Mouse (Mus musculus): ENCODE data around the gene Fam118a. TPM values are rescaled to one million over a fixed set of nuclear protein-coding genes. Genes with fewer than 3 reads are reported as not detected.

The Fam118a gene
- polyA plus RNA-seq, 1 experiment from 2014 or later, result 23.3 TPM

DNA sequence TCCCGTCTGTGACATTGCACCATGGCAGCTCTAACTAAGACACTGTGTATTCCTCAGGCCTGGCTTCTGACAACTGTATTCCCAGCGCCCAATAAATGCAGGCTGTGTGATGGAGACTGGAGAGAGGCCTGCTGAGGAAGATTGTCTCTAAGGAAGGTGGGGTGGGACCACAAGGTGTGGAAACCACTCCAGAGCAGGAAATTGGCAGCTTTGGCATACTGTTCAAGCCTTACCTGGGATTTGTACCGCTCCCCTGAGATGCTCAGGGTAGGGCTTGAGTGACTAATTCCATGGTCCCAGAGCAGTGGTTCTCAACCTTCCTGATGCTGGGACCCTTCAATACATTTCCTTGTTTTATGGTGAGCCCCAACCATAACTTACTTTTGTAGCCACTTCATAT, 39.6 kb upstream of the Fam118a start:
- no peaks in the 10 kb centered on the region for H3K9me3 ChIP-seq (ENCODE audit: low read length)
- WGBS, result 79% methylated on average over 3 of the region's 3 CpGs
- peaks cover 19% of the 10 kb centered on the region for H3K4me1 ChIP-seq (ENCODE audit: insufficient read depth, low read length)
- ATAC-seq (ENCODE audit: low FRiP score, low TSS enrichment), result no peak
- no peak overlapping the region for H3K4me2 ChIP-seq (replicated peaks; ENCODE audit: low read depth, low read length)
- no peaks in the 10 kb centered on the region for H3K27me3 ChIP-seq (ENCODE audit: insufficient read depth, low read length)
- H3K27ac ChIP-seq (ENCODE audit: low read length), result no peak overlapping the region
- H3K4me3 ChIP-seq (ENCODE audit: low read length), result no peak overlapping the region
- no peaks in the 10 kb centered on the region for H3K36me3 ChIP-seq (ENCODE audit: insufficient read depth, low read length)
- H3K9ac ChIP-seq (replicated peaks; ENCODE audit: low read length), result no peak overlapping the region

DNA sequence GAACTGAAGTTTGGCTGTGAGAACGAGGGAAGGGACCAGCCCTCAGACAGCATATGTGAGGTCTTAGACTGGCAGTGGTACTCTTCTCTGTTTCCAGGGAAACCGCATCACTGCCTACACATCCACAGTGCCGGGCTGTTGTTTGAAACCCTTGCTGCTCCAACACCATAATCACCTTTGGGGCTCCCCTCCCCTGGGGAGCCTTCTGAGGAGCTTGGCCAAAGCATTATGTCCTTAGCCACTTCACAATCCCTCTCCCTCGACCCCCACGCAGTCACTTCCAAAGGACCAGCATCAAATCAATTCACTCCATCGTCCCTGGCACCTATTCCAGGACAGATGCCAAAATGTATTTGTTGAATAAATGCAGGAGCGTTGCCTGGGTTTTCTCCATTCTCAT, 39.0 kb upstream of the Fam118a start:
- WGBS, result 75% methylated on average over 7 of the region's 7 CpGs
- no peaks in the 10 kb centered on the region for H3K27me3 ChIP-seq (ENCODE audit: insufficient read depth, low read length)
- H3K4me3 ChIP-seq (ENCODE audit: low read length), result no peak overlapping the region
- H3K9ac ChIP-seq (replicated peaks; ENCODE audit: low read length), result no peak overlapping the region
- H3K27ac ChIP-seq (ENCODE audit: low read length), result no peak overlapping the region
- ATAC-seq (ENCODE audit: low FRiP score, low TSS enrichment), result no peak
- no peaks in the 10 kb centered on the region for H3K9me3 ChIP-seq (ENCODE audit: low read length)
- peaks cover 19% of the 10 kb centered on the region for H3K4me1 ChIP-seq (ENCODE audit: insufficient read depth, low read length)
- no peaks in the 10 kb centered on the region for H3K36me3 ChIP-seq (ENCODE audit: insufficient read depth, low read length)
- H3K4me2 ChIP-seq (replicated peaks; ENCODE audit: low read depth, low read length), result no peak overlapping the region

DNA sequence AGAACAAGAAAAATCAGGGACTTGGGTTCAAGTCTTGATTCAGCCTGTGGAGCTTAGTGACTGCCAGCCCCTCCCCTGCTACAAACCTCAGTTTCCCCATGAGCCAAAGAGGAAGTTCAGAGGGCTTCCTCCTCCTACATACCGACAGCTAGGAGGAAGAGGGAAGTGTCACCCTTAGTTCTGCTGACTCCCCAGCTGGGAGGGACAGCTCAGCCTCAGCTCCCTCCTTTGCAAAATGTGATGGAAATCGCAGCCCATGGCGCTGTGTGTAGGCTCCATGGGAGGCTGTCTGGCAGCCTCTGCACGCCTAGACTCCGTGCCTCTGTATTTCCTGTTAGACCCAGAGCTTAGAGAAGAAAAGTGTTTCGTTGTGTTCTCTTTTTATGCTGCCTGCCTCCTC, 34.2 kb upstream of the Fam118a start:
- ATAC-seq (ENCODE audit: low FRiP score, low TSS enrichment), result no peak
- no peak overlapping the region for H3K4me3 ChIP-seq (ENCODE audit: low read length)

DNA sequence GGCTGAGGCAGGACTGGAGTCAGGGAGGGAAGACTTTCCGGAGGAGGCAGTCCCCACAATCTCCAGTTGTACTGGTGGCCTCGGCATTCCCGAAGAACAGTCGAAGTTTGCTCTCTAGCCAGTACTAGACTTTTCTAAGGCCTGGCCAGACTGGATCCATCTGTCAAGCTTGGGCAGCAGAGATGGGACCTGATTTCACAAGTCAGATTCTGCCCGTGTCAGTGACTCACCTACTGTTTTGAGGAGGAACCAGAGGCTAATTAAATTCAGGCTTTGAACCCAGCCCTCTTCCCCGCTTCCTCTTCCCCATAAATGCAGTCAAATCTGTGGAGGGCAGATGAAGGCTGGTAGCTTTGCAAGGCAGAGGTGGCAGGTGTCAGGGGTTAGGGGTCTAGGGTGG, 33.7 kb upstream of the Fam118a start:
- WGBS, result 39% methylated on average over 6 of the region's 6 CpGs
- H3K27ac ChIP-seq (ENCODE audit: low read length), result no peak overlapping the region

More for the DNA sequence above, 34.2 kb upstream of the Fam118a start:
- Histone ChIP-seq H3K9me3 (ENCODE audit: low read length) (no peaks in the 10 kb centered on the region), H3K27me3 (ENCODE audit: insufficient read depth, low read length) (no peaks in the 10 kb centered on the region), H3K36me3 (ENCODE audit: insufficient read depth, low read length) (no peaks in the 10 kb centered on the region), H3K27ac (ENCODE audit: low read length) (no peak overlapping the region), H3K4me2 (replicated peaks; ENCODE audit: low read depth, low read length) (no peak overlapping the region), H3K9ac (replicated peaks; ENCODE audit: low read length) (no peak overlapping the region), H3K4me1 (ENCODE audit: insufficient read depth, low read length) (no peaks in the 10 kb centered on the region)
- 34% methylated on average over 6 of the region's 6 CpGs for WGBS

DNA sequence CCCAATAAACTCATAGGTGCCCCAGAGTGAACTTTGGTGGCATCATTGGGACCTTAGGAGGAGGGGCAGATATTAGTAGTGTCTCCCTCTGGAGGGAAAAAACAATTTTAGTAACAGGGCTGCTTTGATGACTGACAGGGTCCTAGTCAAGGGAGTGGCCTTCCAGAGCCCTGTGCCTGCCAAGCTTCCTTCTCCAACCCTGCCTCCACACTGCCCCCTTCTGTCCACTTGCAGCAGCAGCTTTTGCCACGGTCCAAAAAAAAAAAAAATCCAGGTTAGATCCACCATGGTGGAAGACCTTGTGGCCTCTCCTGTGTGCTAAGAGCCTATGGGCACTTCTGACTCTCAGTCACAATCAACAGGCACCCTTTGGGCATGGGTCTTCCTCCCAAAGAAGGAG, 32.8 kb upstream of the Fam118a start:
- Histone ChIP-seq H3K9ac (replicated peaks; ENCODE audit: low read length) (no peak overlapping the region), H3K9me3 (ENCODE audit: low read length) (no peaks in the 10 kb centered on the region), H3K27me3 (ENCODE audit: insufficient read depth, low read length) (no peaks in the 10 kb centered on the region), H3K27ac (ENCODE audit: low read length) (no peak overlapping the region), H3K4me1 (ENCODE audit: insufficient read depth, low read length) (no peaks in the 10 kb centered on the region), H3K4me3 (ENCODE audit: low read length) (no peak overlapping the region), H3K36me3 (ENCODE audit: insufficient read depth, low read length) (no peaks in the 10 kb centered on the region), H3K4me2 (replicated peaks; ENCODE audit: low read depth, low read length) (no peak overlapping the region)
- ATAC-seq (ENCODE audit: low FRiP score, low TSS enrichment), result 0 out of 2 replicates have a peak, but pooled peaks have one; percentile 15
- WGBS, result 5% methylated on average over 1 of the region's 1 CpGs

More for the DNA sequence above, 33.7 kb upstream of the Fam118a start:
- Histone ChIP-seq H3K9me3 (ENCODE audit: low read length) (no peaks in the 10 kb centered on the region), H3K4me3 (ENCODE audit: low read length) (no peak overlapping the region), H3K4me2 (replicated peaks; ENCODE audit: low read depth, low read length) (no peak overlapping the region), H3K9ac (replicated peaks; ENCODE audit: low read length) (no peak overlapping the region), H3K4me1 (ENCODE audit: insufficient read depth, low read length) (no peaks in the 10 kb centered on the region), H3K27me3 (ENCODE audit: insufficient read depth, low read length) (no peaks in the 10 kb centered on the region), H3K36me3 (ENCODE audit: insufficient read depth, low read length) (no peaks in the 10 kb centered on the region)
- no peak for ATAC-seq (ENCODE audit: low FRiP score, low TSS enrichment)

DNA sequence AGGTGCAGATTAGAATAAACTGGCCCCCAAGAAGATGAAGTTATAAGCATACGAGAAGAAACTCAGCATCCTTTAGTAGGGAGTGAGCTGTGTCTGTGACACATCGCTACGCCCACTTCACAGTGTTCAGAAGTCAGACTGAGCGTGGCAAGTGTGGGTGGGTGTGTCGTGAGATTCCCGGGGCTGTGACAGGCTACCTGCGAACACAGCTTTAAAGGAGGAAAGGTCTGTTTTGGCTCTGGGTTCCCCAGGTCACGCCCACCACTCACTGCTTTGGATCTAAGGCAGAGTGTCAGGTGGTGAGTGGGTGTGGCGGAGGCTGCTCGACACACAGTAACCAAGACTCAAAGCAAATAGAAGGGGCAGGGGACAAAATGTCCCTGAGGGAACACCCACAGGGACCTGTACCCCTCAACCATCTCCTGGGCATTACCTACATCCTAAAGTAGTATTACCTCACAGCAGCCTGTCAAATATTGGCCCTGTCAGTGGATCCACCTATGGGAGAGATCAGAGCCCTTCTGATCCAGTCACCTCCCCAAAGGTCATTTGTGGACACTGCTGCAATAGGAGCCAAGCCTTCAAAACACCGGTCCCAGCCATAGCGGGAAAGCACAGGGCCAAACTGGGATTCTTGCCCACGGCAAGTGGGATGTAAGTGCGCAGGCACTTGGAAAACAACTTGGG, 30.8 kb upstream of the Fam118a start:
- Histone ChIP-seq H3K36me3 (ENCODE audit: insufficient read depth, low read length) (no peaks in the 10 kb centered on the region), H3K4me2 (replicated peaks; ENCODE audit: low read depth, low read length) (no peak overlapping the region), H3K4me3 (ENCODE audit: low read length) (no peak overlapping the region), H3K9ac (replicated peaks; ENCODE audit: low read length) (no peak overlapping the region), H3K27me3 (ENCODE audit: insufficient read depth, low read length) (no peaks in the 10 kb centered on the region), H3K4me1 (ENCODE audit: insufficient read depth, low read length) (no peaks in the 10 kb centered on the region), H3K9me3 (ENCODE audit: low read length) (no peaks in the 10 kb centered on the region), H3K27ac (ENCODE audit: low read length) (no peak overlapping the region)
- no peak for ATAC-seq (ENCODE audit: low FRiP score, low TSS enrichment)
- WGBS, result 67% methylated on average over 14 of the region's 14 CpGs

DNA sequence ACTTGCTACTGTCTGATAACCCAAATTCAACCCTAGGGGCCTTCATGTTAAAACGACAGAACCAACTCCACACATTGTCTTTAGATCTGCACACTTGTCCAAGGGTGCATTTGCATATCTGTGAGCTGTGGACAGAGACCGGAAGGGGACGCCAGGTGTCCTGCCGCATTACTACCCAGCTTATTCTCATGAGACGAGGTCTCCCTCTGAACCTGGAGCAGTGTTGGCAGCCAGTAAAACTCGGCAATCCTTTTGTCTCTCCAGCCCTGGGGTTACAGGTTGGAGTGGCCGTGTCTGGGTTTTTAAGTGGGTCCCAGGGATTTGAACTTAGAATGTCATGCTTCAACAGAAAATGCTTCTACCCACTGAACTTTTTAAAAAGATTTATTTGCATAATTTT, 28.8 kb upstream of the Fam118a start:
- 72% methylated on average over 7 of the region's 7 CpGs for WGBS
- Histone ChIP-seq H3K9me3 (ENCODE audit: low read length) (no peaks in the 10 kb centered on the region), H3K4me3 (ENCODE audit: low read length) (no peak overlapping the region), H3K9ac (replicated peaks; ENCODE audit: low read length) (no peak overlapping the region), H3K4me2 (replicated peaks; ENCODE audit: low read depth, low read length) (no peak overlapping the region), H3K36me3 (ENCODE audit: insufficient read depth, low read length) (no peaks in the 10 kb centered on the region), H3K27me3 (ENCODE audit: insufficient read depth, low read length) (no peaks in the 10 kb centered on the region), H3K4me1 (ENCODE audit: insufficient read depth, low read length) (no peaks in the 10 kb centered on the region), H3K27ac (ENCODE audit: low read length) (no peak overlapping the region)
- no peak for ATAC-seq (ENCODE audit: low FRiP score, low TSS enrichment)

DNA sequence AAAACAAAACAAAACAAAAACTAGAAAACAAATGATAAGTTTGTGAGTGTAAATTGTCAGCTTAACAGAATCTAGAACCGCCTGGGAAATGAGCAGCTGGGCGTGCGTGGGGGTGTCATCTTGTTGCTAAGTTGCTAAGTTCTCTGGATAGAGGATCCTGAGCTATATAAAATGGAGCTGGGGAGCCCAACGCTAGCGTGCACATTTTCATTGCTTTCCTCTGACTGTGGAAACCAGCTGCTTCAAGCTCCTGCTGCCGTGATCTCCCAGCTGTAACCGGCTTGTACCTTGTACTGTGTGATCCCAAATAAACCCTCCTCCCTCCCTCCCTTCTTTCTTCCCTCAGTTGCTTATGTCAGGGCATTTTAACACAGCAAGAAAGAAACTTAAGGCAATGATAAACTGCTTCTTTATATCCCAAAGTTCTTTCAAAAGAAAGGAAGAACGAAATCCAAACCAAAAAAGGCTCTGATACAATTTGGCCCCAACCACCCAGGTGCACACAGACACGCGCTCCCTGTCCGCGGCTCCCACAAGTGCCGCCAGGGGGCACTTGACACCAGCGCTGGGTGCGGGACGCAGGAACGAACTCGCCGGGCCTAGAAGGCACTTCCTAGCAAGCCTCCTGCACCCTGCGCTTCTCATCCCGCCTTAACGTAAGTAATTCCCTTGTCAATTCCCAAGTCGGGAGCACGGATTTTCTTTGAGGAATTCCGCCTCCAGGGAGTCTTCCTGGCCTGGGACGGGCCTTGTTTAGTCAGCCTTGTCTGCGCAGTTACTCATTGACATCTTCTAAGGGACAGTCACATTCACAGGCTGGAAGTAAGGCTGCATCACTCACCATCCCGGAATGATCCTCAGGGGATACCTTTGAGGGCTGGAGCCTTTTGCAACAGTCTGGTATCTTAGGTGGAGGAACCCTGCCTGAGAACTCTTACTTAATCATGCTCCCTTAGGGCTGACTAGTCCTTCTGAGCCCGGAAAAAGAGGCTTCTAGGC, 27.5 kb upstream of the Fam118a start:
- no peaks in the 10 kb centered on the region for H3K4me1 ChIP-seq (ENCODE audit: insufficient read depth, low read length)
- H3K9ac ChIP-seq (replicated peaks; ENCODE audit: low read length), result 0 out of 2 replicates have a peak overlapping the region, but pooled peaks have one; percentile 6
- 16% methylated on average over 29 of the region's 29 CpGs for WGBS
- peak overlapping the region; percentile 17 for H3K4me2 ChIP-seq (replicated peaks; ENCODE audit: low read depth, low read length)
- H3K27ac ChIP-seq (ENCODE audit: low read length), result no peak overlapping the region
- ATAC-seq (ENCODE audit: low FRiP score, low TSS enrichment), result peak; percentile 82
- H3K27me3 ChIP-seq (ENCODE audit: insufficient read depth, low read length), result no peaks in the 10 kb centered on the region
- H3K4me3 ChIP-seq (ENCODE audit: low read length), result no peak overlapping the region
- no peaks in the 10 kb centered on the region for H3K9me3 ChIP-seq (ENCODE audit: low read length)
- H3K36me3 ChIP-seq (ENCODE audit: insufficient read depth, low read length), result no peaks in the 10 kb centered on the region

DNA sequence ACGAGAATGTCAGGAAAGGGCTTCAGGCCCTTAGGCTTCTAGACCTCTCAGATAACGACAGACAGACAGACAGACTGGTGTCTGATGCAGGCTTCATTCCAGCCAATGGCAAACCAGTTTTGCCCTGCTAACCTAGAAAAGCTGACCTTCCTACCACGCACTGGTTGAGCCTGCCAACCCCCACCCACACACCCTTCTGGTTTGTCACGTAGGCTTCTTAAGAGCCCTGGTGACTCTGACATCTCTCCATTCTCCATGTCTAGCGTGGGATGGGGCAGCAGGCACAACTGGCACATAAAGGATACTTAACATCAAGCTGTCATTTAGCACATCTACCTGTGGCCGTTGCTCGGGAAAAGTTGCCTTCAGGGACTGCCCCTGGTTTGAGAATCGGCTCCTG, 19.1 kb upstream of the Fam118a start:
- Histone ChIP-seq H3K9ac (replicated peaks; ENCODE audit: low read length) (no peak overlapping the region), H3K4me1 (ENCODE audit: insufficient read depth, low read length) (peaks cover 9% of the 10 kb centered on the region), H3K36me3 (ENCODE audit: insufficient read depth, low read length) (no peaks in the 10 kb centered on the region), H3K27me3 (ENCODE audit: insufficient read depth, low read length) (no peaks in the 10 kb centered on the region), H3K4me3 (ENCODE audit: low read length) (no peak overlapping the region), H3K4me2 (replicated peaks; ENCODE audit: low read depth, low read length) (no peak overlapping the region), H3K27ac (ENCODE audit: low read length) (no peak overlapping the region), H3K9me3 (ENCODE audit: low read length) (no peaks in the 10 kb centered on the region)
- ATAC-seq (ENCODE audit: low FRiP score, low TSS enrichment), result no peak
- WGBS, result 73% methylated on average over 8 of the region's 8 CpGs
